Mouse (Mus musculus) splenic B cell, adult 2 months (primary cell): ENCODE data around the gene Ces3b.
A peak's percentile ranks its signal among the peaks of the same experiment; 100 is the strongest.
"Not testable (repeated sequence)": the region's sequence is repeated elsewhere in the genome, so short reads cannot be mapped to it uniquely, and the experiment has no call there.

Source experiments
- DNase-seq: peaks from one replicate; pipeline ENCODE4 v3.0.0-alpha.2; 2011; ENCODE audit warnings: low read depth, low spot score
- H3K27me3 ChIP-seq: 2 replicates; pipeline ENCODE4 v1.6.1; 2012; ENCODE audit warnings: mild to moderate bottlenecking, low read length, moderate library complexity, mixed read lengths; ENCODE audit not compliant: control insufficient read depth, poor library complexity, insufficient read depth, severe bottlenecking
- H3K36me3 ChIP-seq: 2 replicates; pipeline ENCODE4 v1.6.1; 2012; ENCODE audit warnings: mild to moderate bottlenecking, low read length, moderate library complexity, mixed read lengths; ENCODE audit not compliant: control insufficient read depth, poor library complexity, insufficient read depth, severe bottlenecking

Ces3b gene

GRCm38 (mm10) chr8:105083449-105084050 lies at the start of gene Ces3b:
TSS of gene Ces3b (plus strand) at chr8:105083753.
- no peak for DNase-seq
- Histone ChIP-seq H3K27me3 (no peaks in the 10 kb centered on the region), H3K36me3 (no peaks in the 10 kb centered on the region)

GRCm38 (mm10) chr8:105043510-105043909 lies 40.0 kb upstream of the Ces3b start:
- Histone ChIP-seq H3K36me3 (no peaks in the 10 kb centered on the region), H3K27me3 (no peaks in the 10 kb centered on the region)
- no peak for DNase-seq

GRCm38 (mm10) chr8:105045824-105046401 lies 37.6 kb upstream of the Ces3b start:
- Histone ChIP-seq H3K36me3 (no peaks in the 10 kb centered on the region), H3K27me3 (no peaks in the 10 kb centered on the region)
- no peak for DNase-seq

DNA sequence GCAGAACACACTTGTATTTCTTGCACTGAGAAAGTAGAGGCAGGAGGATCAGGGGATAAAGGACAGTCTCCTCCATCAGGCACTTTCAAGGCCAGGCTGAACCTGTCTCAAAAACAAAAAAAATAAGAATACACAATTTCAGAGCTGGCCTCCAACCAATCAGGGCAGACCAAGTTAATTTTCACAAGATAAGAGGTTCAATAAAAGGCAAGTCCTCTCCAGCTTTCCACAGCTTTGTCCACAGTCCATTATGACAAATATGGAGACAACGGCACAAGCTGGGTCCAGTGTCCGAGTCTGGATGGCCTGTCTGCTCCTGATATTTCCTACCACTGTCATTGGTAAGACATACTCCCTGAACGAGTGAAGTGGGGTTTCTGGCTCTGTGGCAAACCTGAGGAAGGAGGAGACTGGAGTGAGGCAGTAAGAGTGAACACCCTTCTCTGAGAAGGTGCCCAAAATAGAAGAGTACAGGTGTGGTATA lies 35.1 kb upstream of the Ces3b start, which contains the start of gene Ces3a:
Gene Ces3a (plus strand): TSS at position 231 of the 484 bp plus-strand sequence.
- Histone ChIP-seq H3K36me3 (no peaks in the 10 kb centered on the region), H3K27me3 (no peaks in the 10 kb centered on the region)
- no peak for DNase-seq

GRCm38 (mm10) chr8:105056211-105056610 lies 27.3 kb upstream of the Ces3b start:
- DNase-seq, result no peak
- H3K27me3 ChIP-seq, result no peaks in the 10 kb centered on the region

DNA sequence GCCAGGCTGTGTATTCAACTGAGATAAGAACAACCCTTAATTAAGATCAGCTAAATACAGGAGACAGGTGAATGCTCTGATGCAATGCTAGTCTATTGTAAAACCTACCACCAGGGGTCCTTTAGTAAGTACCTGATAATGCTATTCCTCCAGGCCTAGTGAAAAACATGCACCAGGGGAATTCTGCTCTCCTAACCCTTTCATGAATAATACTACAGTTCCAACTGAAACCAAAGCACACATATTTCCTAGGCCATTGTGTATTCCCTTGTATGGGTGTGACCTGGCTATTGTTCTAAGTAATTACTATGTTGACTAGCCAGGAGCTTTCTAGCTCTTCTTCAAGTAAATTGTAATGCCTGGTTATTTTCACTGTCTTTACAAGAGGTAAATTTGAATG lies 23.5 kb upstream of the Ces3b start:
- Histone ChIP-seq H3K36me3 (no peaks in the 10 kb centered on the region), H3K27me3 (no peaks in the 10 kb centered on the region)
- no peak for DNase-seq

More at GRCm38 (mm10) chr8:105056211-105056610, 27.3 kb upstream of the Ces3b start:
- H3K36me3 ChIP-seq, result no peaks in the 10 kb centered on the region

DNA sequence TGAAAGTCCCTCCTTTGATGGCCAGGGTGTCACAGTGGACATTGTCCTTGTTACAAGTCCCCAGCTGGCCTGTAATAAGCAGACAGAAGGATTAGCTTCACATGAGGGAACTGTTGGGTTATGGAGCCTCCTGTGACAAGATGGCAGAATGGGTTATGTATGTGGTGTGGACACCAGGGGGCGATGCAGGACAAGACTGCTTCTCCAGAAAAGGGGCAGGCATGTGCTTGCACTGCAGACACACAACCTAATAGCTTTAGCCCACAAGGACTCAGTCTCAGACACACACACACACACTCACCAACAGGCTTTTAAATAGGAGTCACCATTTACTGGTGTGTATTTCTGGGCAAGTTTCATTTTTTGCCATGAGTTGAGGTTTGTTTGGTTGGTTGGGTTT lies 16.8 kb upstream of the Ces3b start:
- Histone ChIP-seq H3K27me3 (no peaks in the 10 kb centered on the region), H3K36me3 (no peaks in the 10 kb centered on the region)
- peak; percentile 46 for DNase-seq

DNA sequence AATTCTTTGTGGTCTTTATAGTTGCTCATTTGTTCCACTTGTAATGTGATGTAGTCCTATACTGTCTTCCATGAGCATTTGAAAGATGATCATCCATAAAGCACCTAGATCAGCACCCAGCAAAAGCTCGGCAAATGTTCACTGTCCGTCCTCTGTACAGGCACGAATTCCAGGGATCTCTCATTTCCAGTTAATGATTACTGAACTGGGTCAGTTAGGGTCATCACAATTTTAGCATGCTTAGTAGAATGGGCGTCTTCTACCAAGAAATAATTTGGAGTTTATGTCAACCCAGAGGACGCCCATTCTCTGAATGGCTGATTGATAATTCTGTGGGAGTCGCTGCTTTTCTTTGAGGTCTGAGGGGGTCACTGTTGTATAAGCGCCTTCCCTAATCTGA lies 15.6 kb upstream of the Ces3b start:
- not testable (repeated sequence) for H3K27me3 ChIP-seq, DNase-seq, H3K36me3 ChIP-seq

GRCm38 (mm10) chr8:105068971-105069370 lies 14.6 kb upstream of the Ces3b start:
- H3K27me3 ChIP-seq, result no peaks in the 10 kb centered on the region
- no peaks in the 10 kb centered on the region for H3K36me3 ChIP-seq
- DNase-seq, result no peak

DNA sequence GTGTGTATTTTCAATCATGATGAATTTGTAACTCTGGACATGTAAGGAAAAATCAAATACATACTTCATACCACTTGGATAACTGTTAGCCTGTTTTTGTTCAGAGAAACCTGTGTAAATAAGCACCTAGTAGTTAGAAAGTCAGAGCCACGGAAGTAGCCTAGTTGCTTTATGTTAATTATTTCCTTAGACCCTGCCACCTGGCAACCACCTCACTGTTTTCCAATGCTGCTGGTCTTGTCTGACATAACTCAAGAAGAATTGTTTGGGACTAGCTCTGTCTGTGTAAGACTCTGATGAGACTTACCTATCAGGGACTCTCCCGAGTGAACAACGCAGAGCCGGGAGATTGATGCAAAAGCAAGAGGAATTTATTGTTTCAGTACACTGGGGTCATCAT lies 7.0 kb upstream of the Ces3b start:
- Histone ChIP-seq H3K36me3 (no peaks in the 10 kb centered on the region), H3K27me3 (no peaks in the 10 kb centered on the region)
- no peak for DNase-seq

- no peaks in the 10 kb centered on the region for H3K27me3 ChIP-seq
- DNase-seq, result no peak
- no peaks in the 10 kb centered on the region for H3K36me3 ChIP-seq
These were observed 6.5 kb upstream of the Ces3b start for GRCm38 (mm10) chr8:105077071-105077470.

- Histone ChIP-seq H3K27me3 (no peaks in the 10 kb centered on the region), H3K36me3 (no peaks in the 10 kb centered on the region)
- no peak for DNase-seq
These were observed 5.0 kb upstream of the Ces3b start for GRCm38 (mm10) chr8:105078591-105078990.

DNA sequence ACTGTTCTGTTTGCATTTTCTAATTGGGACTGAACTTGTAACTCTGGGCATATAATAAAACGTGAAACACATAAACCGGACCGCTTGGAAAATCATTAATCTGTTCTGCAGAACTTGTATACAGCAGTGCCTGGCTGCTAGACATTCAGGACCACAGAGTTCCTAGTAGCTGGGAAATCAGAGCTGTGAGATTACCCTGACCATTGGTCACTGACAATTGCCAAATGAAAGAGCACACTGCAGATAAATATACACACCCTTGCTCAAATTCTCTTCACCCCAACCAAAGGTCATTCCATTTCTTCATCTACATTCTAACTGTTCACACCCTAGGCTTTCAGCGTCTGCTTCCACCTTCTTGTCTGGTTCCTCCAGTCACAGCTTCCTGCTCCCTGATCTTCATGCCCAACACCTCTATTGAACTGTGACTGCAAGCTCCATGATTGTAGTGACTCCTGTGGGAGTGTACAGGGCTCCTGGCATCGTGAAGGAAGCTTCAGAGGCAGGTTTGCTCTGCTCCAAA lies 2.7 kb upstream of the Ces3b start:
- no peak for DNase-seq
- Histone ChIP-seq H3K36me3 (no peaks in the 10 kb centered on the region), H3K27me3 (no peaks in the 10 kb centered on the region)

DNA sequence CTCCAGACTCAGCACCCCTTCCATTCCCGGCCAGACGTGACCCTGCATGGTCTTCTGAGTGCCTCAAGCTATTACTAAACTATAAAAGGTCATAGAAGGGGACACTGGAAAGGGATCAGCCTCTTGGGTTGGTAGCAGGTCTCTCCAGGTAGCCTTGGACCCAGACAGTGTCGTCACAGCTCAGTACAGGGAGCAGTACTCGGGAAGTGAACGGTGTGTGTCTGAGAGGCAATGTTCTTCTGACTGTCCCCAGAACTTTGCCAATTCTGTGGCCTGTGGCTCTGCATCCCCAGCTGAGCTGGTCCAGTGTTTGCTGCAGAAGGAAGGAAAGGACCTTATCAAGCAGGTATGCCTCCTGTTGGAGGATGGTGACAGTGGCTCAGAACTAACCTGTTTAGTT lies 4.6 kb downstream of the Ces3b start:
- not testable (repeated sequence) for H3K36me3 ChIP-seq, DNase-seq, H3K27me3 ChIP-seq

DNA sequence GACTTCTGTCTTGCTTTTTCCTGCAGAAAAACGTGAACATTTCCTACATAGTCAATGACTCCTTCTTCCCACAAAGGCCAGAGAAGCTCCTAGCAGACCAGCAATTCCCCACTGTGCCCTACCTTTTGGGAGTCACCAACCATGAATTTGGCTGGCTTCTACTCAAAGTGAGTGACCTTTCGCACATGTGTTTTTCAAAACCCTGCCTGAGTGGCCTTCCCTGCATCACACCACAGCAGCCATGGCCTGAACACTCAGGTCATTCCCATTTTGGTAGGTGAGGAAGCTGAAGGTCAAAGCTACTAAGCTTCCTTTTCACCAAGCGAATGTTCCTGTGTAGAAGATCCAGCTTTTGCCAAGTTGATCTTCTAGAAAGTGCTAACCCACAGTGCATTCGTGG lies 5.0 kb downstream of the Ces3b start:
- Histone ChIP-seq H3K36me3 (no peaks in the 10 kb centered on the region), H3K27me3 (no peaks in the 10 kb centered on the region)
- DNase-seq, result no peak
